Mouse (Mus musculus) ZHBTc4 (cell line): ENCODE measurements around the gene Trim13.
"Not testable (repeated sequence)": the region's sequence is repeated elsewhere in the genome, so short reads cannot be mapped to it uniquely, and the experiment has no call there.

Experiments
- DNase-seq: peaks from one replicate; pipeline ENCODE4 v3.0.0-alpha.2; 2011; ENCODE audit warnings: low read depth, low spot score

The Trim13 gene

GRCm38 (mm10) chr14:61597968-61598367 lies at the start of gene Trim13:
Gene Trim13, plus strand, starts transcription at chr14:61598247.
- peak; percentile 93 for DNase-seq

GRCm38 (mm10) chr14:61548614-61549013 lies 49.4 kb upstream of the Trim13 start:
- DNase-seq = no peak

GRCm38 (mm10) chr14:61555931-61556288 lies 42.1 kb upstream of the Trim13 start:
- DNase-seq = no peak

- peak; percentile 97 for DNase-seq
These were observed 41.5 kb upstream of the Trim13 start, which contains the start of gene Spryd7 for GRCm38 (mm10) chr14:61556289-61557147. Gene Spryd7, minus strand, starts transcription at chr14:61556886.

- no peak for DNase-seq
These were observed 39.1 kb upstream of the Trim13 start for GRCm38 (mm10) chr14:61558901-61559300.

GRCm38 (mm10) chr14:61559856-61560255 lies 38.2 kb upstream of the Trim13 start:
- no peak for DNase-seq

GRCm38 (mm10) chr14:61566211-61566610 lies 31.8 kb upstream of the Trim13 start:
- not testable (repeated sequence) for DNase-seq

GRCm38 (mm10) chr14:61569344-61569743 lies 28.7 kb upstream of the Trim13 start:
- no peak for DNase-seq

GRCm38 (mm10) chr14:61571366-61571765 lies 26.7 kb upstream of the Trim13 start:
- DNase-seq = peak; percentile 69

- DNase-seq = no peak
These were observed 25.9 kb upstream of the Trim13 start for GRCm38 (mm10) chr14:61572131-61572530.

GRCm38 (mm10) chr14:61575066-61575465 lies 23.0 kb upstream of the Trim13 start:
- no peak for DNase-seq

- DNase-seq = no peak
These were observed 22.1 kb upstream of the Trim13 start for GRCm38 (mm10) chr14:61575941-61576340.

- no peak for DNase-seq
These were observed 8.6 kb upstream of the Trim13 start for GRCm38 (mm10) chr14:61589288-61590065.

GRCm38 (mm10) chr14:61596719-61597426 lies 1.2 kb upstream of the Trim13 start:
- no peak for DNase-seq

- DNase-seq = peak; percentile 88
These were observed 1.2 kb downstream of the Trim13 start for GRCm38 (mm10) chr14:61599057-61599806.

GRCm38 (mm10) chr14:61601348-61601747 lies 3.3 kb downstream of the Trim13 start:
- no peak for DNase-seq

GRCm38 (mm10) chr14:61603069-61603755 lies 5.2 kb downstream of the Trim13 start:
- peak; percentile 81 for DNase-seq

- no peak for DNase-seq
These were observed 6.0 kb downstream of the Trim13 start for GRCm38 (mm10) chr14:61604081-61604480.

- not testable (repeated sequence) for DNase-seq
These were observed 8.0 kb downstream of the Trim13 start for GRCm38 (mm10) chr14:61606088-61606487.

GRCm38 (mm10) chr14:61607157-61607556 lies 9.1 kb downstream of the Trim13 start, which contains the start of gene Kcnrg:
Gene Kcnrg, plus strand, starts transcription at chr14:61607457.
- no peak for DNase-seq
